Mouse (Mus musculus) spleen, postnatal 0 days (tissue): ENCODE results near the gene Disp2. TPM values are rescaled to one million over a fixed set of nuclear protein-coding genes. Genes with fewer than 3 reads are reported as not detected.

Experiments used
- polyA plus RNA-seq: library from polyadenylated mRNA; unstranded; fragments of >200 nt; fragmentation: Nextera tagmentation; extraction: Ambion mirVana; gene quantifications from 2 replicates; pipeline ENCODE4 v1.2.1, GENCODE M21; 2015

Disp2 gene
- 0.13 and 0.19 TPM in 2 replicates for polyA plus RNA-seq

DNA sequence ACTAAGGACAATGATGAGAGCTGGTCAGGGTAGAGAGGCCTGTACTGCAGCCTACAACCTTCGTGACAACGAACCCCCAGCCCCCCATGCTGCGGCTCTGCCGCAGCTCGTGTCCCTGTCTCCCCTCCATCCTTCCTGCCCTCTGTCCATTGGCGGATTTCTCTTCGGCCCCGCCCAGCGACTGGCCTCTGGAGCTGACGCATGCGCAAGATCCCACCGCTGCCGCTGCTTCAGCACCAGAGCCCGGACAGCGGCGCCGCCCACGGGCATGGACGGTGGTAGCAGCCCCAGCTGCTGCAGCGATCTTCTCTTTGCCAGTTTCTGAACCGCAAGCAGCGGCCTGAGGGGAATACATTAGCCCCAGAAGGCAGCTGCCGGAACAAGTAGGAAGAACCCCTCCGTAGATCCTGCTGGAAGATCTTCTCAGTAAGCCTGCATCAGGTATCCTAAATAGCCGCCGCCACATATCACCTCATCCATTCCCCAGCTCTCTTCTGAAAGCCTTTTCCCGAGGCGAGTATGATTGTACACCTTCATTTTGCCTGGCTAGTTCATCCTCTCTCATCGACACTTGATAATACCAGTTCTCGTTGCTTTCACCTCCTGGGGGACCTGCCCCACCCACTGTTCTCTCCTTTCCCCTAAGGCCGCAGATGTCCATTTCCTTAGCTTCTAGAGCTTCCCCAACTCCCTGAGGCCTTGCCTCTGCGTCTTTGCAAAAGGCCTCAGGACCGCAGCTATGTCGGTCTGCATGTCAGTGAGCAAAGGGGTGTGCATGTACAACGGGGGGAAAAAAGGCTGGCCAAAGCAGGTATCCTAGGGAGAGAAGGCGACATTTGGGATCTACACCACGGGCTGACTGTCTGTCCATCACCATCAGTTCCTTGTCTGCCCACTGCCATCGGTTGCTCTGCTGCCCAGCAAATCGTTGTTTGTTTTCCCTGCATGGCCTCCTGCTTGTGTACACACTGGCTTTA lies at the start of gene Disp2:
Disp2 (plus strand) TSS at position 216 of the 977 bp plus-strand sequence.

DNA sequence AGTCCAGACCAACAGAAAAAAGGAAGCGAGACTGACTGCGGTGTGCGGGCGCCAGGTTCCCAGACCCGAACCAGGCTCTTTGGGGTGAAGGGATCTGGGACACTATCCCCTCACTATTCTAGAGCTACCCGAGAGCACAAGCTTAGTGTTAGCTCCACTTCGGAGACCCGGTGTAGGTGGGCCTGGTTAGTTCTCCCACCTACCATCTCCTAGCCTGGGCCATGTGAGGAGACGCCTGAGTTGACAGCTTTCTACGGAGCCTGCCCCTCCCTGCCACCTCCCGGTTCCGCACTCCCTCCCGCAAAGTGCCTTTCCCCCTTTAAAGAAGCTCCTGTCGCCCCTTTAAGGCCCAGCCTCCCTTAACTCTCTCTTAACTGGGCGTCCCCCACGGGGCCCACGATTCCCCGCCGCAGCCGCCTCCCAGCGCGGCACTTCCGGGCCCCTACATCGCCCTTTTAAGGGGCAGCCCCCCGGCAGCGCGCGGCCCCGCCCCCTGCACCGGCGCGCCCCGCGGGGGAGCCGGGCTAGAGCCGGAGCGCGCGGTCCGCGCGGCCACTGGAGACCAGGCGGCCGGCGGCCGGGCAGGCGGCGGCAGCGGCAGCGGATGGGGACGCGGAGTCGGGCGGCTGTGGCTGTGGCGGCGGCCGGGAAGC lies 34.2 kb upstream of the Disp2 start, which contains the start of gene Inafm2:
Inafm2 (plus strand) TSS at position 527 of the 653 bp plus-strand sequence.

DNA sequence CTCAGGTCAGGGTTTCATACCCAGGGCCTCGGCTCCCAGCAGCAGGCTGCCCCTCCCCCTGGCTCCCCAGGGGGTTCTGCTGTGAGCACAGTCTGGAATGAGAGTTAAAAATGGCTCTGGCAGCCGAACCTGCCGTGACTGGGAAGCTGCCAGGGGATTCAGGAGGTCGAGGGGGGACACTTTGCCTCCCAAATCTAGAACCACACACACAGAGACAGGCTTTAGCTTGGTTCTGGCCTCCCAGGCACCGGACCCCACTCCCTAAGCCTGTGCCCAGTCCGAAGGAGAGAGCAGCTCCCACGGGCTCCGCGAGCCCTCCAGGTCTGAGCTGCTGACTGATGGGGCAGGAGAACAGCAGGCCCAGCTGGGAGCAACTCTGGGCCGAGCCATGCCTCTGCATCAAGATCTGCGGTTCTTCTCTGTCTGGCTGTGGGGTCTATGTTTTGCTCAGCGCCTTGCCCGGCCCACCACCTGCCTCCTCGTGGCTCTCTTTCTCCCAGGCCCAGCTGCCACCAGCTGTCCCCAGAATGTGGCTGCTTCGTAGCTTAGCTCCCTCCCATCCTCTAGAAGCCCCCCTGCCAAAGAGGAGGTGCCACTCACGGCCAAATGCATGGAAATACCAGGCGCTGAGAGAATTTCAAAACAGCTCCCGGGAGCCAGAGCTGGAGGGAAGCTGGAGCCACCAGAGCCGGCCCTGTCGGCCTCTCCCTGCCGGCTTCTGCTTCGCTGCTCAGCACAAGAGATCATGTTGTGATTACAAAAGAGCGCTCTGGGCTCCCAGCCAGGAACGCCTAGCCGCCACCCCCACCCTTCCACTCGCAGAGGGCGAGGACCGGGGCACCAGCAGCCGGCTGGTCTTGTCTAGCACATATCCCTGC lies 17.4 kb upstream of the Disp2 start, which contains the start of gene Ccdc9b:
Ccdc9b (minus strand) TSS at position 756 of the 878 bp plus-strand sequence.

DNA sequence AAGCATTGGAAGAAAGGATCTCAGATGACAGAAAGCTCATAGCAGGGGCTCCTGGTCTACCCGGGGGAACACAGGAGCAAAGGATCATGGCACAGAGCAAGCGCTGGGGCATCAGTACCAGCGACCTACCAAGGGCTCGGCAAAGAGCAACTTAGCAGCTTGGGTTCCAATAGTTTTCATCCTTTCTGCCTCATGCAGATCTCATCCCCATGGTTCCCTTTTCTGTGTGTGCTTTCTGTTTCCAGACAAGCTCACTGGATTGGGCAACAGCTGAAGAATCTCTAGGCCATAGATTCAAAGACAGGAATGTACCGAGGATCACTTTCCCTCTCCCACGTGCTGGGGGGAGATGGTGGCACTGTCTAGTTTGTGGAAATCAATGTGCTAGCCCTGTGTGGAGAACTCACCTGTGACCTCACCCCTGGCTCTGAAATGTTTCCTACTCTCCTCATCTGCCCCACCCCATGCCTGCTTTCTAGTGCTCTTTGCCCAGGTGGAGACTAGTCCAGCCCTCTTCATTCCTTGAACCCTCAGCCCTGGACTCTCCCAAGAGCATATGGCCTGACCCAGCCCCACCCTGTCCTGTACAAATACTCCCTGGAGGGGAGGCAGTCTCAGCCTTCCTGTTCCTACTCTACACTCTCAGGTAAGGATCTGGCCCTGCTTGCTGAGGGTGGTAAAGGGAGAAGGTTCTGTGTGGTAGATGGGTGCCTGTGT lies 7.2 kb upstream of the Disp2 start, which contains the start of gene Phgr1:
Phgr1 (plus strand) TSS at position 612 of the 717 bp plus-strand sequence.

DNA sequence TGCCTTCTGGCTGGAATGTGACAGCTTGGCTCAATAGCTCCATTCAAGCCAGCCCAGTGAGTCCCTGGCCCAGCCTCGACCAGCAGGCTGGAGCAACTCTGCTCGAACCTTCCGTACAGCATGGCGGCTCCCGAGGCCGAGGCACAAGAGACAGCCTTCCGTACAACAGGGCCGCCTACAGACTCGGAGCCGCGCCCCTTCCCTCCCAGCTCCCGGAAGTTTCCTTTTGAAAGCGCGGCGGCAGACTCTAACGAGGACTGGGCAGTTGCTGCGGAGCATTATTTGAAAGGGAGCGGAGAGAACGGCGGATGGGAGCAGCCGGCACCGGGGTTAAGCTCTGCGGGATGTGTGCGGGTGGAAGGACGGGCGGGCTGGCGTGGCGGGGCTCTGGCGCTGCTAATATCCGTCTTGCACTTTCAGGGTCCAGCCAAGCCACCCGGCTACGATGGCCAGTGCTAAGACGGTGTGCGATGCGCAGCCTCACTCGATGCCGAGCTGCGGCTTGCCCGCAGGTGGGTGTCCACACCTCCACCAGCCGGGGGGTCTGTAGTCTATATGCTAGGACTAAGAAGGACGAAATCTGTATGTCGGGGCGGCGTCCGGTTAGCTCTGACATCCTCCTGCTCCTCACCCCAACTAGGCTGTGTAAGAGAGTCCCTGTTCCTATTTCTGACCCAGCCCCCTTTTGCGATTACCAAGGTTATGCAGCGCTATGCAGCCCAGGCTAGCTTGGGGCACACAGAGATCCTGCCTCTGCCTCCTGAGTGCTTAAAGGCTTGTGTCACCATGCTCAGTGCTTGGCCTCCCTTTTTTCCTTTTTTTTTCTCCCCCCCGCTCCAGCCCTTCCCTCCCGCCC lies 34.7 kb downstream of the Disp2 start, which contains the start of gene Knstrn:
Knstrn (plus strand) TSS at position 23 of the 856 bp plus-strand sequence.

Other genes with a start within 250 kb of the Disp2 start
- gene Bmf, start 230.0 kb upstream of the Disp2 start, polyA plus RNA-seq: 1.2 and 2.1 TPM in 2 replicates
- gene Bub1b, start 181.5 kb upstream of the Disp2 start, polyA plus RNA-seq: 41.6 and 42.6 TPM in 2 replicates
- gene Pak6, start 116.4 kb upstream of the Disp2 start, polyA plus RNA-seq: 0.24 and 0.28 TPM in 2 replicates
- 0.06 and 0.12 TPM in 2 replicates for gene Ankrd63, start 75.8 kb upstream of the Disp2 start, polyA plus RNA-seq
- gene Plcb2, start 51.3 kb upstream of the Disp2 start, polyA plus RNA-seq: 4.5 and 6.6 TPM in 2 replicates
- 16.0 and 16.9 TPM in 2 replicates for gene Inafm2, start 34.0 kb upstream of the Disp2 start, polyA plus RNA-seq
- gene Ccdc9b, start 17.1 kb upstream of the Disp2 start, polyA plus RNA-seq: 0.95 and 1.1 TPM in 2 replicates
- gene Phgr1, start 7.0 kb upstream of the Disp2 start, polyA plus RNA-seq: not detected in 2 replicates
- 72.3 and 81.3 TPM in 2 replicates for gene Knstrn, start 34.3 kb downstream of the Disp2 start, polyA plus RNA-seq
- 18.1 and 20.7 TPM in 2 replicates for gene Ivd, start 82.2 kb downstream of the Disp2 start, polyA plus RNA-seq
- gene Bahd1, start 120.7 kb downstream of the Disp2 start, polyA plus RNA-seq: 3.8 and 3.9 TPM in 2 replicates
- gene Chst14, start 146.8 kb downstream of the Disp2 start, polyA plus RNA-seq: 9.4 and 12.5 TPM in 2 replicates
- 20.5 and 21.1 TPM in 2 replicates for gene Ccdc32, start 249.7 kb downstream of the Disp2 start, polyA plus RNA-seq